Mouse (Mus musculus): ENCODE results near the gene Gm45062. TPM values are rescaled to one million over a fixed set of nuclear protein-coding genes. Genes with fewer than 3 reads are reported as not detected.
A peak's percentile ranks its signal among the peaks of the same experiment; 100 is the strongest.

Gene Gm45062
- polyA plus RNA-seq, 1 experiment from 2014 or later = 14.7 TPM

GRCm38 (mm10) chr6:8376351-8376750 lies 117.1 kb downstream of the Gm45062 start:
- Histone ChIP-seq H3K4me1 (ENCODE audit: insufficient read depth, low read length) (no peaks in the 10 kb centered on the region), H3K9ac (replicated peaks; ENCODE audit: low read length) (no peak overlapping the region), H3K9me3 (ENCODE audit: low read length) (no peaks in the 10 kb centered on the region), H3K27me3 (ENCODE audit: insufficient read depth, low read length) (no peaks in the 10 kb centered on the region), H3K4me2 (replicated peaks; ENCODE audit: low read depth, low read length) (no peak overlapping the region), H3K36me3 (ENCODE audit: insufficient read depth, low read length) (no peaks in the 10 kb centered on the region), H3K27ac (ENCODE audit: low read length) (no peak overlapping the region), H3K4me3 (ENCODE audit: low read length) (no peak overlapping the region)
- 94% methylated on average over 5 of the region's 5 CpGs for WGBS
- ATAC-seq (ENCODE audit: low FRiP score, low TSS enrichment) = no peak

DNA sequence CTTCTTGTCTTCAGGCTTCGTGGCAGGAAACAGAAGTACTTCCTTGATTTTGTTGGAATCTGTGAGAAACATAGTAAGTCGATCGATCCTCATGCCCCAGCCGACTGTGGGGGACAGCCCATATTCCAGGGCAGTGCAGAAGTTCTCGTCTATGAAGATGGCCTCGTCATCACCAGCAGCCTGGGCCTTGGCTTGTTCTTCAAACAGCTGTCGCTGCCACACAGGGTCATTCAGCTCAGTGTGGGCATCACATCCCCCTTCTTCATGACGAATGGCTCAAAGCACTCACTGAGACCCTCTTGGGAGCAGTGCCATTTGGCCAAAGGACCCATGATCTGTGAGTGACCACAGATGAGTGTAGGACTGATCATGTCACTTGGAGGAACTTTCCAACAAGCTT lies 118.4 kb downstream of the Gm45062 start:
- 91% methylated on average over 8 of the region's 8 CpGs for WGBS
- no peak for ATAC-seq (ENCODE audit: low FRiP score, low TSS enrichment)
- no peaks in the 10 kb centered on the region for H3K4me1 ChIP-seq (ENCODE audit: insufficient read depth, low read length)
- H3K4me3 ChIP-seq (ENCODE audit: low read length) = no peak overlapping the region
- H3K9ac ChIP-seq (replicated peaks; ENCODE audit: low read length) = no peak overlapping the region
- no peaks in the 10 kb centered on the region for H3K27me3 ChIP-seq (ENCODE audit: insufficient read depth, low read length)
- no peaks in the 10 kb centered on the region for H3K36me3 ChIP-seq (ENCODE audit: insufficient read depth, low read length)
- H3K9me3 ChIP-seq (ENCODE audit: low read length) = no peaks in the 10 kb centered on the region
- no peak overlapping the region for H3K4me2 ChIP-seq (replicated peaks; ENCODE audit: low read depth, low read length)
- no peak overlapping the region for H3K27ac ChIP-seq (ENCODE audit: low read length)

DNA sequence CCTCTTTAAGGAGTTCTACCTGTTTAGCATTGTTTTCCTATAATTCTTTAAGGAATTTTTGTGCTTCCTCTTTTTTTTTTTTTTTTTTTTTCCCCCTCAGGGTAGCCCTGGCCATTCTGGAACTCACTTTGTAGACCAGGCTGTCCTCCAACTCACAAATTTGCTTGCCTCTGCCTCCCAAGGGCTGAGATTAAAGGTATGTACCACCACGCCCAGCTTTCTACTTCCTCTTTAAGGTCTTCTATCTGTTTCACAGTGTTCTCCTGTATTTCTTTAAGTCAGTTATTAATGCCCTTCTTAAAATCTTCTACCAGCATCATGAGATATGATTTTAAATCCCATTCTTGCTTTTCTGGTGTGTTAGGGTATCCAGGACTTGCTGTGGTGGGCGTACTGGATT lies 130.1 kb downstream of the Gm45062 start:
- Histone ChIP-seq H3K36me3 (ENCODE audit: insufficient read depth, low read length) (no peaks in the 10 kb centered on the region), H3K27ac (ENCODE audit: low read length) (no peak overlapping the region), H3K9ac (replicated peaks; ENCODE audit: low read length) (no peak overlapping the region), H3K9me3 (ENCODE audit: low read length) (no peaks in the 10 kb centered on the region), H3K4me2 (replicated peaks; ENCODE audit: low read depth, low read length) (no peak overlapping the region), H3K4me3 (ENCODE audit: low read length) (no peak overlapping the region), H3K27me3 (ENCODE audit: insufficient read depth, low read length) (no peaks in the 10 kb centered on the region), H3K4me1 (ENCODE audit: insufficient read depth, low read length) (no peaks in the 10 kb centered on the region)
- 95% methylated on average over 2 of the region's 2 CpGs for WGBS
- no peak for ATAC-seq (ENCODE audit: low FRiP score, low TSS enrichment)

GRCm38 (mm10) chr6:8390296-8390695 lies 131.0 kb downstream of the Gm45062 start:
- no peaks in the 10 kb centered on the region for H3K36me3 ChIP-seq (ENCODE audit: insufficient read depth, low read length)
- no peaks in the 10 kb centered on the region for H3K27me3 ChIP-seq (ENCODE audit: insufficient read depth, low read length)
- ATAC-seq (ENCODE audit: low FRiP score, low TSS enrichment) = no peak
- no peaks in the 10 kb centered on the region for H3K4me1 ChIP-seq (ENCODE audit: insufficient read depth, low read length)
- no peak overlapping the region for H3K27ac ChIP-seq (ENCODE audit: low read length)
- WGBS = 84% methylated on average over 6 of the region's 6 CpGs
- H3K4me2 ChIP-seq (replicated peaks; ENCODE audit: low read depth, low read length) = no peak overlapping the region
- H3K4me3 ChIP-seq (ENCODE audit: low read length) = no peak overlapping the region
- no peak overlapping the region for H3K9ac ChIP-seq (replicated peaks; ENCODE audit: low read length)
- H3K9me3 ChIP-seq (ENCODE audit: low read length) = no peaks in the 10 kb centered on the region

DNA sequence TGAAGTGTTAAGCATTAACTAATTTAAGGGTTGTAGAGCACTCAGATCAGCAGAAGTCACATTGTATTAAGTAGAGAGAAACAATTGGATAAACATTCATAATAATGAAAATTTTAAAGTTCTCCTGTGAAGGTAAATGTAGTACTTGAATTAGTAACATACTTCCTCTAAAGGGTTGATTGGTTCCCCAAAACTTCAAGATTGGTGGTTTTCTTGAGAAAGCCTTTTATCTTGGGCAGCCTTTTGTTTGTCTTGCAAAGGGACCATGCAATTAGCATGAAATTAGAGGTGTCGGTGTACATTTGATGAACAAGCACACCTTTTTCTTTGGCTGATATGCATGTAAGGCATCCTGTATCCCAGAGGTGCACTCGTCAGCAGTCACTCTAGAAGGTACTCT lies 131.7 kb downstream of the Gm45062 start:
- no peak overlapping the region for H3K9ac ChIP-seq (replicated peaks; ENCODE audit: low read length)
- no peak for ATAC-seq (ENCODE audit: low FRiP score, low TSS enrichment)
- no peaks in the 10 kb centered on the region for H3K27me3 ChIP-seq (ENCODE audit: insufficient read depth, low read length)
- WGBS = 81% methylated on average over 2 of the region's 2 CpGs
- no peak overlapping the region for H3K27ac ChIP-seq (ENCODE audit: low read length)
- no peaks in the 10 kb centered on the region for H3K4me1 ChIP-seq (ENCODE audit: insufficient read depth, low read length)
- H3K4me2 ChIP-seq (replicated peaks; ENCODE audit: low read depth, low read length) = no peak overlapping the region
- H3K36me3 ChIP-seq (ENCODE audit: insufficient read depth, low read length) = no peaks in the 10 kb centered on the region
- no peak overlapping the region for H3K4me3 ChIP-seq (ENCODE audit: low read length)
- no peaks in the 10 kb centered on the region for H3K9me3 ChIP-seq (ENCODE audit: low read length)

DNA sequence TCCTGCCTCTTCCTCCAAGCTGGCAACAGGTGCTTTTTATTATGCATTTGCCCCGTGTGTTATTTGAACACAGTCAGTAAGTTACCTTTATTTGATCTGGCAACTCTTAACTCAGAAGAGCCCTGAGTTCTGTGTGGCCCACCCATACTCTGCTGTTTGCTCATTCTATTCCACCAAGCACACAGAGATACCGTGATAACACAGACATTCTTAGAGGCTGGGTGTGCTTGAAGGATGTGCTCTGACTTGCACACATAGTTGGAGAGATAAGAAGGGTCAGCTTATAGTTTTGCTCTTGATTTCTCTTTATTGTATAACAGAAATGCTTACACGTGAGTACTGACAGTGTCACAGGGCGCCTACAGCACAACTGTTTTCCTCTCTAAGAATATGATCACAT lies 133.8 kb downstream of the Gm45062 start:
- ATAC-seq (ENCODE audit: low FRiP score, low TSS enrichment) = no peak
- H3K9ac ChIP-seq (replicated peaks; ENCODE audit: low read length) = no peak overlapping the region
- no peak overlapping the region for H3K4me3 ChIP-seq (ENCODE audit: low read length)
- H3K9me3 ChIP-seq (ENCODE audit: low read length) = no peaks in the 10 kb centered on the region
- no peaks in the 10 kb centered on the region for H3K4me1 ChIP-seq (ENCODE audit: insufficient read depth, low read length)
- WGBS = 80% methylated on average over 4 of the region's 4 CpGs
- H3K36me3 ChIP-seq (ENCODE audit: insufficient read depth, low read length) = no peaks in the 10 kb centered on the region
- H3K4me2 ChIP-seq (replicated peaks; ENCODE audit: low read depth, low read length) = no peak overlapping the region
- H3K27ac ChIP-seq (ENCODE audit: low read length) = no peak overlapping the region
- H3K27me3 ChIP-seq (ENCODE audit: insufficient read depth, low read length) = no peaks in the 10 kb centered on the region

DNA sequence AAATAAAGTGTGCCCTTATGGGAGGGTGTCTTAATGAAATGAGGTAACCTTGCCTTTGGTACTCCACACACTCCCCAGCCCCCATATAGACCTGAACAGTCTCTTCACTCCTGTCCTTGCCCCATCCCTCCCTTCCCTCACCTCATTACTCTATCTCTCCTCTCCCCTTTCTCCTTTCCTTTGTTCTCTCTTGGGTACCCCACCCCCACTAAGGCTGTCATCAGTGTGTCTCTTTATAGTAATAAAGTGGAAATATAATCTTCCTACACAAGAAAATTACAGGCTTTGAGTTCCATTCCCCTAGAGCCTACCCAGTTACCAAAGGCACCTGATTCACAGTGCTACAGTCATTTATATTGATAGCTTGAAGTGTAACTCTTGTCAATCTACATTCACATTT lies 134.8 kb downstream of the Gm45062 start:
- Histone ChIP-seq H3K27me3 (ENCODE audit: insufficient read depth, low read length) (no peaks in the 10 kb centered on the region), H3K4me2 (replicated peaks; ENCODE audit: low read depth, low read length) (no peak overlapping the region)

DNA sequence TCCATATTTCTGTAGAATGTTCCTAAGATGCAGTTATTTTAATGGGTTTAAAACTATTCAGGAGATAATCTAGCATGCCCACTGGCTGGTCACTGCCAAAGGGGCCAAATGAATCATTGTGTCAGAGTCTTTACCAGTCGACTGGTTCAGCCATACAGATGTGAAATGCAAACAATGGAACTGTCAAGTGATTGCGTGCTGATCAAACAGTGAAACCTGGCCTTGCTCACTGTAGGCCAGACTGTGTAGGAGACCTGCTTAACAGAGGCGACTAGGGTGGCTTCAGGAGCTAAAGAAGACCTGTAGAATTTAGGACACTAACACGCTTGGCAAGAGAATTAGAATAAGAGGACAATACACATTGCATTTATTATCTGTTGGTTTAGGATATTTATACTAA lies 135.8 kb downstream of the Gm45062 start:
- Histone ChIP-seq H3K27me3 (ENCODE audit: insufficient read depth, low read length) (no peaks in the 10 kb centered on the region), H3K4me2 (replicated peaks; ENCODE audit: low read depth, low read length) (no peak overlapping the region), H3K36me3 (ENCODE audit: insufficient read depth, low read length) (no peaks in the 10 kb centered on the region), H3K4me1 (ENCODE audit: insufficient read depth, low read length) (no peaks in the 10 kb centered on the region), H3K27ac (ENCODE audit: low read length) (no peak overlapping the region), H3K4me3 (ENCODE audit: low read length) (no peak overlapping the region), H3K9me3 (ENCODE audit: low read length) (no peaks in the 10 kb centered on the region), H3K9ac (replicated peaks; ENCODE audit: low read length) (no peak overlapping the region)
- peak; percentile 49; the same call in 1 of the 2 replicates for ATAC-seq (ENCODE audit: low FRiP score, low TSS enrichment)
- WGBS = 26% methylated on average over 4 of the region's 4 CpGs

More for the DNA sequence above, 134.8 kb downstream of the Gm45062 start:
- Histone ChIP-seq H3K9me3 (ENCODE audit: low read length) (no peaks in the 10 kb centered on the region), H3K4me3 (ENCODE audit: low read length) (no peak overlapping the region), H3K9ac (replicated peaks; ENCODE audit: low read length) (no peak overlapping the region), H3K4me1 (ENCODE audit: insufficient read depth, low read length) (no peaks in the 10 kb centered on the region), H3K27ac (ENCODE audit: low read length) (no peak overlapping the region), H3K36me3 (ENCODE audit: insufficient read depth, low read length) (no peaks in the 10 kb centered on the region)
- ATAC-seq (ENCODE audit: low FRiP score, low TSS enrichment) = no peak

GRCm38 (mm10) chr6:8397252-8397651 lies 138.0 kb downstream of the Gm45062 start:
- Histone ChIP-seq H3K27me3 (ENCODE audit: insufficient read depth, low read length) (no peaks in the 10 kb centered on the region), H3K9me3 (ENCODE audit: low read length) (no peaks in the 10 kb centered on the region), H3K4me3 (ENCODE audit: low read length) (no peak overlapping the region), H3K4me1 (ENCODE audit: insufficient read depth, low read length) (no peaks in the 10 kb centered on the region), H3K9ac (replicated peaks; ENCODE audit: low read length) (no peak overlapping the region), H3K4me2 (replicated peaks; ENCODE audit: low read depth, low read length) (no peak overlapping the region), H3K27ac (ENCODE audit: low read length) (no peak overlapping the region), H3K36me3 (ENCODE audit: insufficient read depth, low read length) (no peaks in the 10 kb centered on the region)
- ATAC-seq (ENCODE audit: low FRiP score, low TSS enrichment) = no peak; the same call in 1 of the 2 replicates
- 84% methylated on average over 7 of the region's 7 CpGs for WGBS

DNA sequence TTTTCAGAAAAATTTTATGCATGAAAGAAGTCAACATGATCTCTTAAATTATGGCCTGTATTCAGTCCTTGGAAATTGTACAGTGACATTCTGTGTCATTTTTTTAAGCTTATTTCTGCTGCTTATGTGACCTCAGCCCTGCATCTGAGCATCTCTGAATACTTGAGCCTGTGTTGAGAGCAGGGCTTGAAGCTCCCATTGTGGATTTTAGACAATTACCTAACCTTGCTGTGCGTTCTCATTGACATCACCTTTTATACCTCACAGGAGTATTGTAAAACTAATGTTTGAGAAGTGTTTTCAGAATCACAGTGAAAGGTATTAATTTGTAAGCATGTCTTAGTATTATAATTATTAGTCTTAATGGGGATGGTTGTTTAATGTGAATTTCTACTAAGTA lies 140.5 kb downstream of the Gm45062 start:
- Histone ChIP-seq H3K9me3 (ENCODE audit: low read length) (no peaks in the 10 kb centered on the region), H3K4me2 (replicated peaks; ENCODE audit: low read depth, low read length) (no peak overlapping the region), H3K4me1 (ENCODE audit: insufficient read depth, low read length) (no peaks in the 10 kb centered on the region), H3K27me3 (ENCODE audit: insufficient read depth, low read length) (no peaks in the 10 kb centered on the region), H3K27ac (ENCODE audit: low read length) (no peak overlapping the region), H3K9ac (replicated peaks; ENCODE audit: low read length) (no peak overlapping the region), H3K36me3 (ENCODE audit: insufficient read depth, low read length) (no peaks in the 10 kb centered on the region), H3K4me3 (ENCODE audit: low read length) (no peak overlapping the region)
- whole genome bisulfite sequencing = 90% methylated on average over 1 of the region's 1 CpGs
- ATAC-seq (ENCODE audit: low FRiP score, low TSS enrichment) = no peak

- 80% methylated on average over 5 of the region's 5 CpGs for whole genome bisulfite sequencing
Observed at GRCm38 (mm10) chr6:8403127-8403526, 143.9 kb downstream of the Gm45062 start.

More at GRCm38 (mm10) chr6:8403127-8403526, 143.9 kb downstream of the Gm45062 start:
- no peaks in the 10 kb centered on the region for H3K27me3 ChIP-seq (ENCODE audit: insufficient read depth, low read length)
- no peak overlapping the region for H3K4me3 ChIP-seq (ENCODE audit: low read length)
- no peak overlapping the region for H3K9ac ChIP-seq (replicated peaks; ENCODE audit: low read length)
- H3K4me2 ChIP-seq (replicated peaks; ENCODE audit: low read depth, low read length) = no peak overlapping the region
- no peaks in the 10 kb centered on the region for H3K9me3 ChIP-seq (ENCODE audit: low read length)
- no peaks in the 10 kb centered on the region for H3K4me1 ChIP-seq (ENCODE audit: insufficient read depth, low read length)
- H3K36me3 ChIP-seq (ENCODE audit: insufficient read depth, low read length) = no peaks in the 10 kb centered on the region
- no peak for ATAC-seq (ENCODE audit: low FRiP score, low TSS enrichment)
- no peak overlapping the region for H3K27ac ChIP-seq (ENCODE audit: low read length)
